Mouse (Mus musculus): ENCODE data around the gene 4932415D10Rik. TPM values are rescaled to one million over a fixed set of nuclear protein-coding genes. Genes with fewer than 3 reads are reported as not detected.

4932415D10Rik gene
- polyA plus RNA-seq, 1 experiment from 2014 or later = not detected

- ChIA-PET CTCF (interaction anchor here (1.7 kb wide), 1 partner anchor 10 kb away, joined by 3 read pairs; no protein-coding TSS in a partner anchor), POLR2A (interaction anchor here (0.5 to 0.7 kb wide), 2 partner anchors 11 to 484 kb away, joined by 3 read pairs; no protein-coding TSS in a partner anchor)
- peaks cover 22% of the 10 kb centered on the region for H3K27me3 ChIP-seq
- no peak for TF ChIP-seq CTCF (IDR thresholded peaks at IDR 0.05)
- in situ Hi-C loops (cut with MboI; ENCODE audit: low pct_unique_long_range_greater_than_20kb) = no loop called here
- DNase-seq (ENCODE audit: low read depth, low spot score) (peak; percentile 44), ATAC-seq (peak; percentile 100)
Measured at GRCm38 (mm10) chr10:82240742-82241400, 75.5 kb downstream of the 4932415D10Rik start, which contains the start of gene Zfp938. Zfp938 (minus strand) TSS chr10:82241280.

Other genes starting within 250 kb of the 4932415D10Rik start
- gene BC024063, start 233.2 kb downstream of the 4932415D10Rik start, polyA plus RNA-seq (2021) = 3.0 TPM
- 5.5 TPM for gene AU041133, start 188.6 kb downstream of the 4932415D10Rik start, polyA plus RNA-seq (2021)
- gene Zfp938, start 75.3 kb downstream of the 4932415D10Rik start, polyA plus RNA-seq (2021) = 10.4 TPM
- gene Gm4924, start 37.7 kb upstream of the 4932415D10Rik start, polyA plus RNA-seq (2021) = 11.7 TPM
- gene Gm1553, start 176.0 kb upstream of the 4932415D10Rik start, polyA plus RNA-seq (2021) = not detected